Mouse (Mus musculus) kidney, postnatal 14 days (tissue): ENCODE measurements around the gene Sh3bp5.

Source experiments
- DNase-seq: peaks from one replicate; pipeline ENCODE4 v3.0.0; 2022; ENCODE audit warnings: mixed read lengths

The Sh3bp5 gene

DNA sequence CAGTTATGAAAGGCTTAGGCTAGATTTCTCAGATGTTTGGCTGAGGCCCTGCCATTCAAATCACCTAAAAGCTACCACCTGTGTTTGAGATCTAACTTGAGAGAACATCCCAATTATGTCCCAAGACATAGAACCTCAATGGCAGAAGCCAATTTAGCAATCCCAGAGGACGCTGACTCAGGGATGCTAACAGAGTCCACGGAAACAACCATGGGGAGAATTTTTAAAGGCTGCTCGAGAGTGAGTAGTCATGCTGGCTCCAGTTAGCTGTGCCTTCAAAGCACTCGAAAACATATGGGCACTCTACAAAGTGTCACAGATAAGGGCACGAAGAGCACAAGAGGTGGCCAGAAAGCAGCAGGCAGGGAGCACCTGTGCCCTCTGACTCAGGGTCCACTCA is 43.6 kb downstream of the Sh3bp5 start:
- no peak for DNase-seq

DNA sequence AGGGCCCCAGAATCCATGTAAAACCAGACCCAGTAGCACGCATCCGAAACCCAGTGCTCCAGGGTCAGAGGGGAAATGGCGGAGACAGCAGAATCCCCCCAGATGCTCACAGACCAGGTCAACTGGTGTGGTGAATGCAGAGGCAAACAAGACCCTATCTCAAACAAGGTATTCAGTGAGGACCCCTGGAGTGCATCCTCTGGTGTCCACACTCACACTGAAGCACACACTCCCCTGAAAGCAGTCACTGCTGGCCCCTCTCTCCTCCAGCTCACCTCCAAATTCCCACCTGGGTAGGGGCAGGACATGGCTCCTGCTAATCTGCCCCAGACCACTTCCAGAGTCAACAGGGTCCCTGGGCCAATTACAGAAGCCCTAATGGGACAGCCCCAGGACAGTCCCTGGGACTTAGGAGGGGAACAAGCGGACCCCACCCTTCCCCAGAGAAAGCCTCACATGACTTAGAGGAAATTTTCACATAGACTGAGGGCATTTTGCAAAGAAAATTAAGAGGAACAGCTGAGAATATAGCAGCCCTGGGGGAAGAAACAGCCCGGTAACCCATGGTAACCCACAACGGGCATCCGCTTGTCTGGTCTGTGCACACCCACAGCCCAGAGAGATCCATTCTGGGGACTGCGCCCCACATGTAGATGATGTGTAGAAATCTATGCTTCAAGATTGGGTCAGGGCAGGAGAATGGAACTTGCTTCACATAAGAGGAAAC is 46.3 kb downstream of the Sh3bp5 start:
- no peak for DNase-seq

DNA sequence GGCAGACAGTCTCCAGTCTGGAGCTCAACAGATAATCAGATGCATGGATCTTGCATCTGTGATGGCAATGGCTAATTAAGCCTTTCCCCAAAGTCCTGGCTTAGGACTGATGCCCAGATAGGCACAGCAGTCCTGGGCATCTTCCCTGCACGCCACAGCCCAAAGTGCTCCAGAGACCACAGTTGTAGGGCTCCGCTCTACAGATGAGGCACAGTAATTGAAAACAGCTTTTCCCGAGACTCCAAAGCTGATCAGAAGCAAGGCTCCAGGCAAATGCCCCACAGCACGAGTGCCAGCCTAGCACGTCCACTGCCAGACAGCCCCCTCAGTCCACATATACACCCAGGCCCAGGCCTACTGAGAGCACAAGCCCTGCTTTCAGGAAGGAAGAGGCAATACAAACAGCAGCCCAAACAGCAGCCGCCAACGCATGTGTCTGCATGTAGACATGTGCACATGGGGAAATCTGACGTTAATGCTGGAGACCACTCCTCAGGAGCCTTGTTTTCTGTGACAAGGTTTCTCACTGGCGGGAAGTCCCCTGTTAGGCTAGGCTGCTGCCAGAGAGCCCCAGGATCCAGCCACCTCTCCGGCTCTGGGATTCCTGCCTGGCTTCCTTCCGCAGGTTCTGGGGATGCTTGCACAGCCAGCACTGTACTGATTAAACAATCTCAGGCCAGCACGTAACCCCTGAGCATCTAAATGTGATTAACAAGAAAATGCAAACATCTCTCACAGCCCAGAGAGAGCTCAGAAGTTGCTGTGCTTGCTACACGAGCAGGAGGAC is 47.6 kb downstream of the Sh3bp5 start:
- no peak for DNase-seq

DNA sequence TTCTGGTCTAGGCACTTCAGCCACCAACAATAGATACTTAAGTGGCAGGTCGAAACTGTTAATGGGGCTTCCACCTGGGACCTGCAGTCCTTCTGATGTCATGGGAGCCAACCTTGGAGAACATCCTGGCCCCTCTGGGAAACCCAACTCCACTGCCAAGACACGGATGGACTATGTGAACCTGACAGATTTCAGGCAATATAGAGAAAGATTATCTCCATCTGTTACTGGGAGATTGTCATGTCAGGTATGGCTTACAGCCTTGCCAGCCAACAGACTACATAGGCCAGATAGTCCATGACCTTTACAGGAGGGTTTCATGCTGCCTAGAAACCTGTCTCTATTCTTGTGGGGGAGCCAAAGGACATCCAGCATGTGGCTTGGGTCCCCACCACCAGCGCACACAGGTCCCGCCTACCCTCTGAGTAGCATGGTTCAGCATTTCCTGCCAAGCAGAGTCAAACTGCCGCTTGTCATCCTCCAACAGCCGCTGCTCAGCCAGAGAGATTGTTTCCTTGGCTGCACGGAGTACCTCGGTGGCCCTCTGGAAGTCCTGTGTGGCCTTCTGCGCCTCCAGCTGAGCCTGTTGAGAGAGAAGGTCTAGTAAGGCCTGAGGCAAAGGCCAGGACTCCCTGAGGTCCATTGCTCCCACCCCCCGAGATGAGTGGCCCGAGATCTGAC is 48.4 kb downstream of the Sh3bp5 start:
- DNase-seq, result no peak

DNA sequence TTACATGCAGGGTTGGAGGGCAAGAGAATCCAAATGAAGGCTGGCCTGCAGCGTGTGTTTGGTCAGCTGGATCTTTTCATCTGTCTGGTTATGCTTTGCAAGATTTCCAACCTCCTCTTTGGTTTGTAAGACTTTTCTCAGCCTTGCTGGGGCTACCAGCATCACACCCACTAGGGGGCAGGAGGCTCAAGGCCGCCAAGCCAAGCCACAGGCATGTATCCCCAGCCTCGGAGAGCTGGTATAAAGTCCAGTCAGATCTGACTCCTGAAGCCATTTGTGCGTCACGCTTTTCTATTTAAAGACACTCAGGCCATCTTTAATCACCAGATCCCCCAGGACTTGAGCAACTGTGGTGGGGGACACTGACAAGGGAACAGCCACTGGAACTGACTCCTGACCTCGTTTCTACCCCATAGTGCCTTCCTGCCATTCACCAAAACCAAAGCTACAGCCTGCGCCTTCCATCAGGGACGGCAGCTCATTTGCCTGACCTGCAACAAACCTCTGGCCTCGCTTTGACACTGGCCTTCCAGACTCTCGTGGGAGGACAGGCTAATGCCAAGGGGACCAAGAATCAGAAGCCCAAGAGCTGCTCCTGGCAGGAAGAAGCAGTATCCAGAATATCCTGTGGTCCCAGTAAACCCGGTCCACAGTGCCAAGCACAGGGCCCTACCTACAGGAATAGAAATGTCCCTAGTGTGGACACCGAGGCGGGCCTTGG is 49.7 kb downstream of the Sh3bp5 start:
- peak; percentile 92 for DNase-seq

DNA sequence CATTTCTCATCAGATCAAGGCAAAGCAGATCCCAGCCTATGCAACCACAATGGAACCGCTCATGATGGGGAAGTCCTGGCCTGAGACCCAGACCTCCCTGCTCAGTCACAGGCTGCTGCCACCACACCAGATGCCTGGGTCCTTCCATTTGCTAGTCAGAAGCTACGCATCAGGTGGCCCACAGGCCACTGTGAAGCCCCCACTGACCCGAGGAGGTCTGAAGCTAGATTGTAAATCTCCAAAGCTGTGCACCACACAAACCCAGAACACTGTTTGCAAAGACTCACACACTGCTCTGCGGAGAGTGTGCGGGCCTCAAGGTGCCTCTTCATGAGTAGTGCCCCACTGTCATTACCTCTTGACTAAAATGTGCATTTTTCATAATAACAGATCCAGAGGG is 50.5 kb downstream of the Sh3bp5 start:
- DNase-seq, result no peak

DNA sequence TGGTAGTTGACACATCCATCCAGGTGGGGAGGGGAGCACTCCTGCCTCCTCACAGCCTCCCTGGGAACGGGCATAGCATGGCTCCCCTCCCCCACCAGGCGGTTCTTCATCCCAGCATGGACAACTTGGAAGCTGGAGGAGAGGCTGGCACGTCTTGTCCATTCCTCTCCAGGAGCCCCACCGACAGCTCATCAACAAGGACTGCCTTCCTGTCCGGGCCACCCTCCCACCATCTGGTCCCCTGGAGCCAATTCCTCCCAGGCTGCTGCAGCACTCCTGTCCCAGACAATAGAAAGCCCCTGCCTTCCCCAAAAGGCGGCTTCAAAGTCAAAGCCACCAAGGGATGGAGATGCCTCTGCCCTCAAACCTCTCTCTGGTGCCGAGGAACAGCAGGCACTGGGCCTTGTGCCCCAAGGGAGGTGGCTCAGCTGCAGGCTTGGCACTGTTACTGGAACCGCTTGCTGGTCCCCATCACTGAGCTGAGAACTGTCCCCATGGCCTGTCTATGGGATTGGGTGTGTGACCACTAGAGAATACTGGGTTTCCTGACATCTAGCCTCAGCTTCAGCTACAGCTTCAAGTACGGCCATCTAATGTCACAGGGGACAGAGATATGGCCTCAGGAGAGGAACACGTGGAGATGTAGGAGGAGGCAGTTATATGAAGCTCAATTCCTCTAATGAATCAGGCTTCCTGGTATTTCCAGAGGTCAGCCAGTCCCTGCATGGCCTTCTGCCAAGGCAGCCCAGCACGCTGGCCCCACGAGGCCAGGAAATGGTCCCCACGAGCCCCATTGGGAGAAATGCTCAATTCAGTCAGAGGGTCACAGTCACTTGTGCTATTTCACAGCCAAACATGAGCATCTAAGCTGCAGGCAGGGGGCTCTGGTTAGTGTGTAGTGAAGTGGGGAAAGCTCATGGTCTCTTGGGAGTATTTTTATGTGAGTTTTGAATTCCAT is 51.2 kb downstream of the Sh3bp5 start:
- peak; percentile 84 for DNase-seq

DNA sequence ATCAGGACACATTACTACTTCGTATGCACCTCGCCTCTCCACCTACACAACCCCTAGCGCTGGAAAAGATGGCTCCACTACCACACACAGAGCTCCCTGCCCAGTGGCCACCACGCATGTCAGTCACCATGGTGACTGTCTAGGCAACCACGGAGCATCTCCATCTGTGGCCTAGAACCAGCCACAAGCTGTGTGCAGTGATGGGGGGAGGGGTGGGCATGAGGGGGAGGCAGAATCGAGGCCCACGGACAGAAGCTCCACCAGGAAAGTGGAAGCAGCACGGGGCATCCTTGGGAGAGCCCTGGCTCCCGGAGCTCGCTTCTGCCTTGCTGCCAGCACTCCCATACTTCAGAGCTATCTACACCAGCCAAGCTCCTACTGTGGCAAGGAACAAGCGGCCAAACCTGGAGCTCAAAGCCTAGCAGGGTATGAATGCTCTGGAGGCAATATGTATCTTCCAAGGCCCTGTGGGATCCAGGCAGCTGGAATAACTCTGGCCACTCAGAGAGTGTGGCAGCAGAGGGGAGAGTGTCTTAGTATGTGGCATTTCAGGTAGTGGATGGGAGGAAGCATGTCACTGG is 52.3 kb downstream of the Sh3bp5 start:
- no peak for DNase-seq

DNA sequence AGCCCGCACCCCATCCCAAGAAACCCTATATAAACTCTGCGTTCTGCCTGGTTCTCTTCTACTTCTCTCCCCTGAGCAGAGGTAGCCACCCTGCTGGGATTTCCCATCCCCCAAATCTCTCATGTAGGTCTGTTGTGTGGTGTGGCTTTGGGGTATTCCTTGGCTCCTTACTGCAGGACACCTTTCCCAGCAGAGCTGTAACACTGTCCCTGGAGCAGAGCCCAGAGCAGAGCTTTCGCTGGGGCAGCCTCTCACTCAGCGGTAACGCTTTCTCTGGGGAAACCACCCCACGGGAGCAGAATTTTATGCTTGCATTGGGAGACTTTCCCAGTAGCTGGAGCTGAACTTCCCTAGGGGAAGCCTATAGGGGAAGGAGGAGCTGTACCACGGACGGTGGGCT is 53.6 kb downstream of the Sh3bp5 start:
- no peak for DNase-seq

DNA sequence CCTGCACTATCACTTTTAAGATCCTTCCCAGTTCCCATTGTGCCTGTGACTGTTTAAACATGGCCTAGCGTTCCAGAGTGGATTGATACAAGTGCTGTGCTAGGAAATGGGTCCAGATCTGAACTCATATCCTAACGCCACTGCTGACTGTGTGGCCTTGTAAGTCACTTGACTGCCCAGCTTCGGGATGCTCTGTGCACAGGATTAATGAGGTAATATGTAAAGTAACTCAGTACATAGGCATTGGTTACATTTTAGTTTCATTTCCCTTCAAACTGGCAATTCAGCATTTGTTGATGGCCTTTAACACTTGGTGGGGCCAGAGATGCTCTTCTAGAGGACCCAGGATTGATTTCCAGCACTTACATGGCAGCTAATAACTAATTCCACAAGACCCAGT is 59.5 kb downstream of the Sh3bp5 start:
- DNase-seq, result no peak

DNA sequence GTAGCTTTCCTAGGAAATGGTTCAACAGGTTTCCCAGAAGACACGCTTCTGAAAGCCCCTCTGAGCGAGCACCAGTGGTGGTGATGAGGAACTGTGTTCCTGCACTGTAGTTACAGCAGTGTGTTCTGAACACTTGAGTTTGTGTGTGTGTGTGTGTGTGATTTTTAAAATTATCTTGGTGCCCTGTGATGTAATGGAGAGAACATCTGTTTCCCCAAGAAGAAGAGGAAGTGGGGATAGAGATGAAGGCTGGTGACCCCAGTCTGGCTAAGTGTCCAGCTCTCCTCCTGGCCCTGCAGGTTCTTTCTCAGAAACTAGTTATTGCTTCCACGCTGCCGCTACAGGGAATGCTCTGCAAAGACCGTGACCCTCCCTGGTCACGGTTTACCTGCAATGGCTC is 61.5 kb downstream of the Sh3bp5 start:
- no peak for DNase-seq

DNA sequence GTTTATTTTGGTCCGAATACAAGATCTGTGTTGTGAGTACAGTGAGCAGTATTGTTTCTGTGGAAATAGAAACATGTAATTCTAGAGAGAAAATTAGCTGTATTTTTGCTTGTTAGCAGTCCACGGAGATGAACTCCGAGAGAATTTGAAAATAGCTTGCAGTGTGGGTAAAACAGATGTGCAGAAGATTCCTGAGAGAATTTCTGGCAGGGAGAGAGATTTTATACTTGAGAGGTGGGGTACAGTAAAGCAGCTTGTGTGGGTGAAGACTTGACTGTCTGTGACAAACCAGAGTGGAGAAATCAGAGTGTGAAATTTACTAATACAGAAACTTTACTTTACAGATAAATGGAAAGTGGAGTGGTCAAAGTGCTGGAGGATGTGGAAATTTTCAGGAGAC is 66.5 kb downstream of the Sh3bp5 start:
- no peak for DNase-seq

DNA sequence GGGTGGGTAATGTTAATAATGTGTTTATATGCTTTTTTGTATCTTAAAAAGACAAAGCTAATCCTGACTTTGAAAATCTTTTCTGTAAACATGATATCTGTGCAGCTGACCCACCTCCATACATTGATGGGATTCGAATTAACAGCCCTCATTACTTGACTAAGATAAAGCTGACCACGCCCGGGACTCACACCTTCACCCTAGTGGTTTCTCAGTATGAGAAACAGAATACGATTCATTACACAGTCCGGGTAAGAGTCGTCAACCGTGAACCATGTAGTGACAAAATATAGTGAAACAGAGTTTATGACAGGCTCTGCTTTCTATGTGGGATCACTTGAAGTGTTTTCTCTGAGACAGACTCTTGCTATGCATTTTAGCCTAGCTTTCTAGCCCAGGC is 67.9 kb downstream of the Sh3bp5 start:
- DNase-seq, result no peak

DNA sequence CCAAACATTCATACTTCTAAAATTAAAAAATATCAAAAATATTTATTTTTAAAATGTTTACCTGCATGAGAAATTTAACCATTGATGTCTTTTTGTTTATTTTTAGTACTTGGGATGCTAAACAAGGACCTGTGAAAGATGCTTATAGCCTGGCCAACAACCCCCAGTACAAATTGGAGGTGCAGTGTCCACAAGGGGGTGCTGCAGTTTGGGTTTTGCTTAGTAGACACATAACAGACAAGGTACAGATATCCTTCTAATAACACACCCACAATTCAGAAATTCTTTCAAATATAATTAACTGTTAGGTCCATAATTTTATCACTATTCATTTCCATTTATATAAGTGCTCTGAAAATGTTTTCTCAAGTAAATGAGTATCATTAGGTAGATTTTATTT is 70.5 kb downstream of the Sh3bp5 start:
- DNase-seq, result peak; percentile 72

DNA sequence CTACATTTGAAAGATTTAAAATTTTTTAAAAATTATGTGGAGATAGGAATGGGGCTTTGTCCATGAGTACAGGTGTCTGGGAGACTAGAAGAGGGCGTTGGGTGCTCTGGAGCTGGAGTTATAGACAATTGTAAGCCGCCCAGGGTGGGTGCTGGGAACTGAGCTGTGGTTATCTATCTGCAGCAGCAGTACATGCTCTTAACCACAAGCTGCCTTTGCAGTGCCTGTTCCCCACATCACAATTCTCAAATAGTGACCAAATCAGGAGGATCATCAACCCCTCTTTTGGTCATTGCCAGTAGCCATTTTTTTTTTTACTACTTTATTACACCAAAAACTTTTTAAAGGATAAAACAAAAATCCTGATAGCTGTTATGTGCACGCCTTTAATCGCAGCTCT is 71.3 kb downstream of the Sh3bp5 start:
- no peak for DNase-seq

DNA sequence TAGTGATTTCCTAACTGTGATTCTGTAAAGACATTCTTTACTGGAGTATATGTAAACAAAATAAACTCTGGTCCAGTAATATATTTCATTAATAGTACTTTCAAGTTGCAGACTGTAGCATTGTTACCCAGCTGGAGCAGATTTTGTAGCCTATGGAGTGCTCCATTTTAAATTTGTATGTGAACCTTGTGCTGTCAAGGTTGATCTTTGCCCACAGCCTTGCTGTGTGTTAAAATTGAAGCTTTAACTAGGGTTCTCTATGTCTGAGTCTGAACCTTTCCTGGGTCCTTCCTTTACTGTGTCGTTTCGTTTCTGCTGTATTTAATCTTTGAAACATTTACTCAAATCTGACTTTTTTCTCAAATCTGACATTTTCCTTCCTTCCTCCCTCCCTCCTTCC is 73.6 kb downstream of the Sh3bp5 start:
- DNase-seq, result no peak

DNA sequence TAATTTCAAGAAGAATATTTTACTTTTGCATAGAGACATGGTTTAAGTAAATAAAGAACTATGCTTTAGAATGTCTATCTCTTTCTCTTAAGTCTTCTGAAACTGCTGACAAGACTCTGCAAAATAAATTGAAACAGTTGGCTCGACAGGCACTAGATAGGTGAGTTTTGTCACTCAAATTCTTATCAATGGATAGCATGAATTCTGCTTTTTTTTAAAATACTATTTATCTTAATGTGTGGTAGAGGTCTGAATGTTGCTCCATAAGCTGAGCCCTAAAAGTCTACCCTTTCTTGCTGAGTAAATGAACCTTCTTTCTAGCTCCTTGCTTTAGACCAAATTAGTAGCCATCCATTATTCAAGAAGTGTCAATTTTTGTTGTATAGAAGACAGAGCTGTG is 90.5 kb downstream of the Sh3bp5 start:
- DNase-seq, result no peak

DNA sequence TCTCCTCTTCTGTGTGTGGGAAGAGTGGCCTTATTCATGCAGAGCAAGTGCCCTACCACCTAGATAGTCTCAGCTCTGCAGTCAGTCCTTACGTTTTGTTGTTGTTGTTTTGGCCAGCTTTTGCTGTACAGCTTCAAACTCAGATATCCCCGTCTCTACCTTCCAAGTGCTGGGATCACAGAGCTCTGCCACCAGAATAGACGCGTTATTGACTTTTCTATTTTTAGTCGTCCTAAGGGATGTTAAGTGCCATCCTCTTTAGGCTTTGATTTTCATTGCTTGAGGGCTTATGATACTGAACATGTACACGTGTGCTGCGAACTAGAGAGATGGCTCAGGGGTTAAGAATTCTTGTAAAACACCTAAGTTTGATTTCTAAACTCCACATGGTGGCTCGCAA is 92.6 kb downstream of the Sh3bp5 start:
- no peak for DNase-seq

DNA sequence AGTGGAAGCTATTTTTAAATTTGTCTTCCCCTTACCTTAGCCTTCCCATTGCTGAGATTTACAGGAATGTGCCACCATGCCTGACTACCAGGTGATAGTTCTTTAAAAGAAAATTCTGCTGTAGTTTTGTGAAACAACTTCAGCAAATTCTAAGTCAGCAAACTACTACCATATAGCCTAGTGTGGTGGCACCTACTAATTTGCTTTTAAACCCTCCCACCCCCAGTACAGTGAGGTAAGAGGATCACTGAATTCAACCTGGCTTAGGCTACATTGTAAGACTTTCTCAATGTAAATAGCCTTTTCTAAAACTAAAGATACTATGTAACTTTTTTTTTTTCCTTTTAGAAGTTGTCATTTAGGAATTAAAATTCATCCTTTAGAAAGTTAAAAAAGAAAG is 97.9 kb downstream of the Sh3bp5 start:
- no peak for DNase-seq

DNA sequence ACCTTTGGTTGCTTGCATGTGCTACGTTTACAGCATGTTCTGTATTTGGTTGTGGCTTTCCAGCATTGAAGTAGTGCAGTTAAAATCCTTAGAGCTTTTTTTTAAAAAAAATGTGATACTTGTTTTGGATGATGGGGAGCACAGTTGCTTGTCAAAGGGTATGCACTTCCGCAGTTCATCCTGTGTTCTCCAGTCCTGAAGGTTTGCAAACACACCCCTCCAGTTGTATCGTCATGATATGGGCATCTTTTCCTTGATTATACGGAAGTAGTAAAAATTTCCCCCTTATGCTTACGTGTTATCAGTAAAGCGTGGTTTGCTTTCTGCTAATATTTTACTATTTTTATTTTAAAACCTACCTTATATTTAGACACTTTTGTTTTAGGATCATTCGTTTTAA is 98.5 kb downstream of the Sh3bp5 start:
- DNase-seq, result no peak

DNA sequence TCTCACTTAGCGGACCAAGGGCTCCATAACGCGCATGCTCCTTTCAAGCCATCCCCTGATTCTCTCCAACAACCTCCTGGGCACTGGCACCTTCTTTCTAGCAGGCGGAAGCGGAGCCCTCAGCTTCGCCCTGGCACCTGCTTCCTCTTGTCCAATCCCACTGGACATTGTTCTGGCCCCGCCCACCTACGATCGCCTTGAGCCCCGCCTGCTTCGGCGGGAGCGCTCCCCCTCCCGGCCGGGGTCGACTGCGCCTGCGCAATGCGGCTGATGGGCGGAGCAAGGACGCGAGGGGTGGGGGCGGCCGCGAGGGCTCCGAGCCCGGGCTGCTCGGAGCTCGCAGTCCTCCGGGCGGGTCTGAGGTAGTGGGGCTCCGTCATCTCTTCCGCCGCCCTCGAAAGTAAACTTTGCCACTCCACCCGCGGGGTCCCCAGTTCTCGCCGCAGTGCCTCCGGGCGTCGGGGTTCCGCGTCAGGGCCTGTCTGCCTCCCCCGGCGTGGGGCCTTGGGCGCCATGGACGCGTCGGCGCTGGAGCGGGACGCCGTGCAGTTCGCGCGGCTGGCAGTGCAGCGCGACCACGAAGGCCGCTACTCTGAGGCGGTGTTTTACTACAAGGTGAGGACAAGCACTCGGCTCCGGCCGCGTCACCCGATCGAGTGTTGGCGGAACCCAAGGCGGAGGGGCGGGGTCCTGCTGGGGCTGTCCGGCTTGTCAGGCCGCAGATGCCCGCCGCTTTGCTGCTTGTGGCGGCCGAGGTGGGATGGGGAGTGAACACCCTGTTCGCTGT is 99.3 kb downstream of the Sh3bp5 start, which contains the start of gene Capn7:
Gene Capn7, plus strand, starts transcription at position 270 of the 787 bp plus-strand sequence.
- DNase-seq, result peak; percentile 98
